Mouse (Mus musculus): ENCODE data around the gene Bex6.

GRCm38 (mm10) chr16:32201004-32201325, 21.3 kb downstream of the Bex6 start:
- TF ChIP-seq CTCF (IDR thresholded peaks at IDR 0.05; ENCODE audit: borderline replicate concordance, control insufficient read depth, extremely low read depth, insufficient read depth, low read length, poor library complexity) (no peak), POLR2A (IDR thresholded peaks at IDR 0.05; ENCODE audit: control insufficient read depth, extremely low read depth, insufficient read depth, low read length, poor library complexity) (no peak)

Measured in thymus, adult 2 months (tissue).